Mouse (Mus musculus): ENCODE data around the gene Olfm2.
"Not testable (repeated sequence)": the region's sequence is repeated elsewhere in the genome, so short reads cannot be mapped to it uniquely, and the experiment has no call there.

Gene Olfm2

GRCm38 (mm10) chr9:20653859-20654258 is 92.3 kb downstream of the Olfm2 start:
- DNase-seq (ENCODE audit: low spot score in 2 of 2) = no peak

GRCm38 (mm10) chr9:20652260-20652658 is 93.9 kb downstream of the Olfm2 start:
- no peak for DNase-seq (ENCODE audit: low spot score in 2 of 2)

GRCm38 (mm10) chr9:20651602-20652259 is 94.4 kb downstream of the Olfm2 start, which contains the start of gene Pin1:
Pin1 (plus strand) TSS chr9:20652095.
- DNase-seq (ENCODE audit: low spot score in 2 of 2) = peak; percentile 94 to 98

DNA sequence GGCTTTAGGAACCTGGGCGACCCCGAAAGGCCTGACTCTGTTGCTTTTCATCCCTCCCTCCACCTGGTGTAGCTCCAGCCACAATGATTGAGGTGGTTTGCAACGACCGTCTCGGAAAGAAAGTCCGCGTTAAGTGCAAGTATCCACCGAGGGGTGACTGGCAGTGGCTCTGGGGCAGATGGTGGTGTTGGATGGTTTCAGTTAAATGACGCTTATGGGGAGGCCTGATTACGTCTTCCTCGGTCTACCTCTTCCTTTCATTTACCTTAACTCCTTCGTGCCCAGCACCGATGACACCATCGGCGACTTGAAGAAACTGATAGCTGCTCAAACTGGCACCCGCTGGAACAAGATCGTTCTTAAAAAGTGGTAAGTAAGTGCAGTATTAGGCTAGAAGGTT is 101.0 kb downstream of the Olfm2 start:
- DNase-seq (ENCODE audit: low spot score in 2 of 2) = no peak

DNA sequence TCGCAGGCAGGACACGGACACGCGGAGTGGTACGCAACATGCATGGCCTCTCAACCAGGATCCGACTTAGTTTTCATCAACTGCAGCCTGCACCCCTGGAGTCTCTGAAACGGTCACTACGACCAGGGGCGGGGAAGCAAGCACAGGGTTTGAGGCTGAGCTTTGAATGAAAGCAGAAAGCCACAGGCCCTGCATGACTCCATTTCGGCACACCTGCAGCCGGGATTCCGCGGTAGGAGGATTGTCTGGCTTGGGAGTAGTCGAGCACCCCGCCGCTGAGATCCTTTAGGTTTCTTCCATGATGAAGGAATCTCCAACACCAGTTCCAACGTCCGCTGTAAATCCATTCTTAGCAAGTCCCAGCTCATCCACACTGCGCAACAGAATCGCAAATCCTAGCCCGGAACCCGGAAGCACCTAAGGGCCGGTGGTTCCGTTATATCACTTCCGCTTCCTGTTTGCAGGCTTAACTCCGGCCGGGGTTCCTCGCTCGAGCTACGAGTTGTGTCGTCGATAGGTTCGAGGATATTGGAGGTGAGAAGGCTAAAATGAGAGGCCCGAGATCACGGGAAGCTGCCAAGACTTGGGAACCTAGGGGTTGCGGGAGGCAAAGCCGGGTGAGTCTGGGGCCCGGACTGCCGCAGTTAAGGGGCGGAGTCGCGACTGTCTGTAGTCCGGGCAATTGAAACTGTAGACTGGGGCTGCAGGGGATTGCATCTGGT is 101.6 kb downstream of the Olfm2 start, which contains the start of gene Fbxl12:
Gene Fbxl12 (minus strand): TSS at position 408 of the 722 bp plus-strand sequence.
- peak; percentile 62 to 78 for DNase-seq (ENCODE audit: low spot score in 2 of 2)

DNA sequence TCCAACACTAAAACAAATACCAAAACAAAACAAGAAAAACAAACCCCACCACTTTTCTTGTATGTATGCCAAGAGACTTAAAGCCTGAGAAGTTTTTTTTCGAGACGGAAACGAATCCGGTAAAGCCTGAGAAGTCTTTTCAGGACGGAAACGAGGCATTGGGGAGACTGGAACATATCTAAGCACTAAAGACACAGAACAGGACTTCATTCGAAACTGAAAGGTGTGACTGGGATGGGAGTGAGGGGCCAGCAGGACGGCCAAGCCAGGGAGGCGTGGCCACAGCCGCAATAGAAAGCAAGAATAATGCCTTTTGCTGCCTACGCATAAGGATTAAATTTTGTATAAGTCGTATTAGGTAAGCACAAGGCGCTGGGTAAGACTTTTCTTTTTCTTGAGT is 102.4 kb downstream of the Olfm2 start:
- DNase-seq (ENCODE audit: low spot score in 2 of 2) = no peak

GRCm38 (mm10) chr9:20642896-20643466 is 103.2 kb downstream of the Olfm2 start:
- peak; percentile 68 to 82 for DNase-seq (ENCODE audit: low spot score in 2 of 2)

- no peak for DNase-seq (ENCODE audit: low spot score in 2 of 2)
Measured at GRCm38 (mm10) chr9:20642101-20642895, 103.9 kb downstream of the Olfm2 start, which contains the start of gene Ubl5. Ubl5 (plus strand) TSS chr9:20642878.

GRCm38 (mm10) chr9:20641501-20641900 is 104.6 kb downstream of the Olfm2 start:
- DNase-seq (ENCODE audit: low spot score in 2 of 2) = no peak

- DNase-seq (ENCODE audit: low spot score in 2 of 2) = no peak
Measured at GRCm38 (mm10) chr9:20639486-20639885, 106.7 kb downstream of the Olfm2 start.

- no peak for DNase-seq (ENCODE audit: low spot score in 2 of 2)
Measured at GRCm38 (mm10) chr9:20638552-20638951, 107.6 kb downstream of the Olfm2 start.

DNA sequence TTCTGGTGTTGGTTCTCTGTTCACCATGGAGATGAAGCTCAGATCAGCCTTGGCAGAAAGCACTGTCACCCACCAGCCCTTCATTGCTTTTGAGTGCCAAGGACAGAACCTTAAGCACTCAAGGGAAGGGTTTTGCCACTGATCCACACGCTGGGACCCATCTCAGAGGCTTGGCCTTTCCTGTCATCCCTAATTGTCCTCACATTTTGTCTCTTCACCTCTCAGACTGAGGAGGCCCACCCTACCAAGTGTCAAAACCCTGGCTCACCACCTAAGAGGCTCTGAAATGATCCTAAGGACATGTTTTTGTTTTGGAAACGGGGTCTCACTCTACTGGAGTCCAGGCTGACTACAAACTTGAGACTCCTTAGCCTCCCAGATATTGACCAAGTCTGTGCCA is 109.4 kb downstream of the Olfm2 start:
- no peak for DNase-seq (ENCODE audit: low spot score in 2 of 2)

DNA sequence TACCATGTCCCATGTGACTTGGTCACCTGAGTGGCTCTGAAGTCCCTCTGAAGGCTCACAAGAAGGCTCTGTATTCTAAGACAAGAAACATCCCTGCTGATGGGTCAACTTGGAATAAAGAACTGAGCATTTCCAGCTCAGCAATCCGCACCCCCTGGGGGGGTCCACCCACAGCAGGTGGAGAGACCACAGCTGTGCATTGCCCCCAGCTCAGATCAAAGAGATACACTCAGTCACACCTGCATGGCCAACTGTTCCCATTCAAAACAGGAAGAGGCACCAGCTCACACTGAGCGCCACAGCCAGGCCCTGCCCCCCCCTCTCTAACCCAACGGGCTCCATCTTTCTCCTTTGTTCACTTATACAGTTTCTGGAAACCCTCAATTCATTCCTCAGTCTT is 109.9 kb downstream of the Olfm2 start:
- DNase-seq (ENCODE audit: low spot score in 2 of 2) = no peak

- DNase-seq (ENCODE audit: low spot score in 2 of 2) = not testable (repeated sequence)
Measured at GRCm38 (mm10) chr9:20635676-20636075, 110.5 kb downstream of the Olfm2 start.

GRCm38 (mm10) chr9:20631332-20631731 is 114.8 kb downstream of the Olfm2 start:
- DNase-seq (ENCODE audit: low spot score in 2 of 2) = no peak
